ENCODE assay signal across 26 mouse cellular contexts in the genomic region with DNA sequence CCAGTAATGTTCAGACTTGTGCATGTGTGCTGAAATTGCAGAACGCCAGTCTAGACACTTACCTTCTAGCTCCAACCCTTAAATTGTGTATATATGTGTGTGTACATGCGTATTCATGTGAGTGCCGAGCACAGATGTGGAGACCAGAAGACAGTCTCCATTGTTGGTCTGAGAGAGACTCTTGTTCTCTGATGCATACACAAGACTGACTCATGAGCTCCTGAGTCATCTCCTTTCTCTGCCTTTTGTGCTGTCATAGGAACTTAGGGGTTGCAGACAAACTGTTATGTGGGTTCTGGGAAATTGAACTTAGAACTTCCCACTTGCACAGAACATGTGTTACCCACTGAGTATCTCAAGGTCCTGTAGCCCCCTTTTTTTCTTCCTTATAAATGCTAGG.
A peak's percentile ranks its signal among the peaks of the same experiment; 100 is the strongest.
DNase-seq lines count a peak whose midpoint lies in the region; ATAC-seq and TF ChIP-seq lines count a peak whose summit lies in the region.
"Had no signal": no experiment of that assay in that cellular context is flagged by ENCODE, and none has a peak within 500 bp of the region (broad histone marks: within the 10 kb centered on the region; RNA-seq: fewer than 3 reads in every experiment).

No protein-coding gene starts in this region.

- no peaks in the 10 kb centered on the region for H3K36me3 ChIP-seq in G1E (replicated peaks)
- peaks cover 7% of the 10 kb centered on the region for H3K36me3 ChIP-seq in midbrain, embryonic 10.5 days
- H3K36me3 ChIP-seq: embryonic facial prominence, embryonic 15.5 days; forebrain, embryonic 12.5 days had no signal

- no peak overlapping the region for H3K27ac ChIP-seq in midbrain, embryonic 10.5 days (replicated peaks)
- H3K27ac ChIP-seq: embryonic facial prominence, embryonic 13.5 days; embryonic facial prominence, embryonic 15.5 days; forebrain, embryonic 10.5 days; forebrain, embryonic 12.5 days had no signal

- ATAC-seq in frontal cortex, adult (ENCODE audit: low TSS enrichment): peak; percentile 50; the same call in 1 of the 2 replicates
- ATAC-seq in G1E (ENCODE audit: extremely low read depth, insufficient number of reproducible peaks, low FRiP score, poor library complexity, severe bottlenecking): peak; percentile 15; the same call in 1 of the 2 replicates
- ATAC-seq: CD4-positive, CD25-positive, alpha-beta regulatory T cell, adult 4 months; forebrain, embryonic 14.5 days; forebrain, embryonic 16.5 days had no signal

- 97% methylated on average over 3 of the region's 3 CpGs for WGBS in midbrain, embryonic 10.5 days

- no peak for DNase-seq in frontal cortex, adult 2 months (ENCODE audit: extremely low spot score in 1 of 2, low spot score in 1 of 2)
- DNase-seq in 3T3-L1 (ENCODE audit: low read depth, low spot score): peak; percentile 66
- no peak for DNase-seq in G1E (ENCODE audit: low spot score)
- peak; percentile 25 for DNase-seq in NIH3T3 (ENCODE audit: low read depth)
- no peak for DNase-seq in urinary bladder, postnatal 36 days (ENCODE audit: low spot score in 2 of 2)
- no peak for DNase-seq in cerebellum, adult 8-10 months
- no peak for DNase-seq in midbrain, embryonic 10.5 days (ENCODE audit: low spot score)
- DNase-seq: adrenal gland, adult 2 months; adrenal gland, postnatal 10 days; adrenal gland, postnatal 25 days; B cell, adult 2 months; cerebellum, adult 11-12 months; cerebellum, adult 2 months; cerebellum, adult 9-11 months; cerebellum, postnatal 14 days; cerebellum, postnatal 36 days had no signal

- no peak for TF ChIP-seq CTCF in G1E (IDR thresholded peaks at IDR 0.05; ENCODE audit: low read depth, low read length)

- peaks cover 1% of the 10 kb centered on the region; the same call in 1 of the 2 replicates for H3K27me3 ChIP-seq in G1E (ENCODE audit: insufficient read depth, low read length)
- H3K27me3 ChIP-seq in midbrain, embryonic 10.5 days (ENCODE audit: low read depth, poor library complexity, severe bottlenecking): no peaks in the 10 kb centered on the region
- H3K27me3 ChIP-seq: CH12.LX; embryonic facial prominence, embryonic 13.5 days; embryonic facial prominence, embryonic 15.5 days; forebrain, embryonic 12.5 days had no signal

- H3K4me1 ChIP-seq in G1E (ENCODE audit: insufficient read depth, low read depth, low read length): 0 out of 2 replicates have a peak, but pooled peaks cover 3% of the 10 kb centered on the region
- peaks cover 9% of the 10 kb centered on the region for H3K4me1 ChIP-seq in midbrain, embryonic 10.5 days

- H3K4me3 ChIP-seq in G1E (ENCODE audit: low read depth, low read length): no peak overlapping the region
- H3K4me3 ChIP-seq in midbrain, embryonic 10.5 days: no peak overlapping the region
- H3K4me3 ChIP-seq: embryonic facial prominence, embryonic 13.5 days; embryonic facial prominence, embryonic 15.5 days; erythroblast, embryonic 14.5 days; forebrain, embryonic 10.5 days; forebrain, embryonic 12.5 days had no signal

- no peaks in the 10 kb centered on the region for H3K9me3 ChIP-seq in G1E (replicated peaks)
- H3K9me3 ChIP-seq in midbrain, embryonic 10.5 days (replicated peaks): no peaks in the 10 kb centered on the region
- H3K9me3 ChIP-seq: embryonic facial prominence, embryonic 13.5 days; embryonic facial prominence, embryonic 15.5 days; forebrain, embryonic 10.5 days; forebrain, embryonic 12.5 days had no signal

Comparison
In these comparisons a context has a peak if more than half of its experiments do, and no peak if none do; other contexts are left out.
1. DNase-seq: peak in 3T3-L1 (single experiment) and NIH3T3 (single experiment); none in frontal cortex, adult 2 months (0 of 2), G1E (single experiment), urinary bladder, postnatal 36 days (0 of 2), cerebellum, adult 8-10 months (single experiment) and midbrain, embryonic 10.5 days (single experiment).